Mouse (Mus musculus): Measurements from ENCODE around the gene Glo1. TPM values are rescaled to one million over a fixed set of nuclear protein-coding genes. Genes with fewer than 3 reads are reported as not detected.
A peak's percentile ranks its signal among the peaks of the same experiment; 100 is the strongest.
"Not testable (repeated sequence)": the region's sequence is repeated elsewhere in the genome, so short reads cannot be mapped to it uniquely, and the experiment has no call there.

Glo1 gene
- polyA plus RNA-seq, 1 experiment, result 38.9 TPM

DNA sequence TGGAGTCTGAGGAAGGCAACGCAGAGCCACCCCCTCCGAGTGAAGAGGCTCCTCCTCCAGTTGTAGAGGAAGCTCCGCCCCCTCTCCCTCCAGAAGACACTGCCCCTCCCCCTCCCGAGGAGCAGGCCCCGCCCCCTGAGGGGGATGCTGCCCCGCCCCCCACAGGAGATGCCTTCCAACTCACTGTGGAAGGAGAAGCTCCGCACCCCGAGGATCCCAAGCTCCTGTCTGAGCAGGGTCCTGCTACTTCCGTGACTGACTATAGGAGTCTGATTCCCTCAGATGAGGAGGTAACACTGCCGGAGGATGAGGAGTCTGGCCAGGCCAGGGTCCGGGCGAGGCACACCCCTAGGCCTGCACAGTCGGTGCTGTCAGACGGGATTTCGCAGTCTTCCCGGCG, 8.7 kb upstream of the Glo1 start:
- WGBS, result 67% methylated on average over 17 of the region's 17 CpGs
- Histone ChIP-seq H3K27me3 (ENCODE audit: control insufficient read depth, insufficient read depth, low read length) (no peaks in the 10 kb centered on the region), H3K4me3 (ENCODE audit: low read depth, low read length) (no peak overlapping the region), H3K36me3 (ENCODE audit: control insufficient read depth, insufficient read depth, low read length) (peaks cover 2% of the 10 kb centered on the region; the same call in 1 of the 2 replicates), H3K4me1 (ENCODE audit: control insufficient read depth, insufficient read depth, insufficient read length, low read length) (0 out of 2 replicates have a peak, but pooled peaks cover 3% of the 10 kb centered on the region), H3K27ac (ENCODE audit: insufficient read depth, low read depth, low read length) (no peak overlapping the region)
- TF ChIP-seq POLR2A (IDR thresholded peaks at IDR 0.05; ENCODE audit: low read depth, low read length) (no peak), CTCF (IDR thresholded peaks at IDR 0.05; ENCODE audit: extremely low read depth, insufficient read length, insufficient replicate concordance, low read depth, low read length) (no peak)

DNA sequence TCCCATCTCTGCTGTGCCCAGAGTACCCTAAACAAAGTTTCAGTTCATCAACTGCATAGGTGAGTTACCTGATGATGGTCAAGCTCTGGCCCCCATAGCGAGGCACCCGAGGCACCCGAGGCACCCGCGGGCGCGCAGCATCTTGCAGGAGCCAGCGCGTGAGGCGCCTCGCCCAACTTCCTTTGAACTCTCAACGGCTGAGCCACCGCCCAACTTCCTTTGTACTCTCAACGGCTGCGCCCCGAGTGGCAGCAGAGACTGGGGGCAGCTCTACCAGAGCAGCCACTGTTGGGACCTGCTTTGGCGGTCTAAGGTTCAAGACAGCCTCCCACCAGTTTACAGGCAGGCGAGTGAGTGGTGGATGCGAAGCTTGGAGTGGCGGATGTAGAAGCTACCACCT, 2.5 kb downstream of the Glo1 start, which contains the start of gene Dnah8:
Dnah8 (plus strand) TSS at position 223 of the 400 bp plus-strand sequence.
- H3K27ac ChIP-seq (ENCODE audit: insufficient read depth, low read depth, low read length); H3K4me3 ChIP-seq (ENCODE audit: low read depth, low read length); H3K27me3 ChIP-seq (ENCODE audit: control insufficient read depth, insufficient read depth, low read length); H3K36me3 ChIP-seq (ENCODE audit: control insufficient read depth, insufficient read depth, low read length); H3K4me1 ChIP-seq (ENCODE audit: control insufficient read depth, insufficient read depth, insufficient read length, low read length): not testable (repeated sequence)
- WGBS, result no CpG with 5 or more reads among the region's 20 CpGs

GRCm38 (mm10) chr17:30623200-30623599, 3.5 kb downstream of the Glo1 start:
- H3K27me3 ChIP-seq (ENCODE audit: control insufficient read depth, insufficient read depth, low read length), result no peaks in the 10 kb centered on the region
- WGBS, result 88% methylated on average over 3 of the region's 3 CpGs
- TF ChIP-seq CTCF (IDR thresholded peaks at IDR 0.05; ENCODE audit: extremely low read depth, insufficient read length, insufficient replicate concordance, low read depth, low read length), result no peak
- H3K4me1 ChIP-seq (ENCODE audit: control insufficient read depth, insufficient read depth, insufficient read length, low read length), result peaks cover 3% of the 10 kb centered on the region; the same call in 1 of the 2 replicates
- H3K36me3 ChIP-seq (ENCODE audit: control insufficient read depth, insufficient read depth, low read length), result no peaks in the 10 kb centered on the region
- H3K27ac ChIP-seq (ENCODE audit: insufficient read depth, low read depth, low read length), result no peak overlapping the region
- H3K4me3 ChIP-seq (ENCODE audit: low read depth, low read length), result no peak overlapping the region

- TF ChIP-seq CTCF (IDR thresholded peaks at IDR 0.05; ENCODE audit: extremely low read depth, insufficient read length, insufficient replicate concordance, low read depth, low read length) (peak; percentile 11; the same call in 1 of the 2 replicates), POLR2A (IDR thresholded peaks at IDR 0.05; ENCODE audit: low read depth, low read length) (no peak)
- Histone ChIP-seq H3K36me3 (ENCODE audit: control insufficient read depth, insufficient read depth, low read length) (no peaks in the 10 kb centered on the region), H3K27me3 (ENCODE audit: control insufficient read depth, insufficient read depth, low read length) (no peaks in the 10 kb centered on the region), H3K4me1 (ENCODE audit: control insufficient read depth, insufficient read depth, insufficient read length, low read length) (peaks cover 3% of the 10 kb centered on the region; the same call in 1 of the 2 replicates), H3K4me3 (ENCODE audit: low read depth, low read length) (no peak overlapping the region), H3K27ac (ENCODE audit: insufficient read depth, low read depth, low read length) (no peak overlapping the region)
- 81% methylated on average over 4 of the region's 4 CpGs for WGBS
Observed at GRCm38 (mm10) chr17:30621450-30621849, 5.2 kb downstream of the Glo1 start.

GRCm38 (mm10) chr17:30620548-30620947, 6.1 kb downstream of the Glo1 start:
- Histone ChIP-seq H3K4me3 (ENCODE audit: low read depth, low read length) (no peak overlapping the region), H3K27ac (ENCODE audit: insufficient read depth, low read depth, low read length) (no peak overlapping the region), H3K36me3 (ENCODE audit: control insufficient read depth, insufficient read depth, low read length) (no peaks in the 10 kb centered on the region), H3K4me1 (ENCODE audit: control insufficient read depth, insufficient read depth, insufficient read length, low read length) (peaks cover 3% of the 10 kb centered on the region; the same call in 1 of the 2 replicates), H3K27me3 (ENCODE audit: control insufficient read depth, insufficient read depth, low read length) (no peaks in the 10 kb centered on the region)
- TF ChIP-seq CTCF (IDR thresholded peaks at IDR 0.05; ENCODE audit: extremely low read depth, insufficient read length, insufficient replicate concordance, low read depth, low read length) (no peak), POLR2A (IDR thresholded peaks at IDR 0.05; ENCODE audit: low read depth, low read length) (no peak)
- WGBS, result 12% methylated on average over 2 of the region's 2 CpGs

DNA sequence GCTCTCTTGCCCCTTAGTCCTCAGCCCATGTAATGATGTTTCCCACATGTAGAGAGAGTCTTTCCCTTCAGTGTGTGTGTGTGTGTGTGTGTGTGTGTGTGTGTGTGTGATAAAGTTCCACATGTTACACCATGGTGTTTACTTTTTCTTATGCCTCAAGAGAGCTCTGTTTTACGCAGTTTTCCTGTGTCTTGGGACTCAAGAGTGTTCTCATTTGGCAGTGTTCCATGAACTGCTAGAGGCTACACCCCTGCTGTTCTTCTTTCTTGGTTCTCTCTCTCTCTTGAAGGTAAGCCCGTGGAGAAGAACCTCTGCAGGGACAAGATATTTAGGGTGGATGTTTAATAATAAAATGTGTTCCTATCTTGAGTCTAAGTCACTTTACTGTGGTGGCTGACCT, 7.5 kb downstream of the Glo1 start:
- WGBS, result 18% methylated on average over 2 of the region's 2 CpGs
- Histone ChIP-seq H3K4me3 (ENCODE audit: low read depth, low read length) (no peak overlapping the region), H3K36me3 (ENCODE audit: control insufficient read depth, insufficient read depth, low read length) (no peaks in the 10 kb centered on the region), H3K27me3 (ENCODE audit: control insufficient read depth, insufficient read depth, low read length) (no peaks in the 10 kb centered on the region), H3K4me1 (ENCODE audit: control insufficient read depth, insufficient read depth, insufficient read length, low read length) (peaks cover 3% of the 10 kb centered on the region; the same call in 1 of the 2 replicates), H3K27ac (ENCODE audit: insufficient read depth, low read depth, low read length) (no peak overlapping the region)
- TF ChIP-seq CTCF (IDR thresholded peaks at IDR 0.05; ENCODE audit: extremely low read depth, insufficient read length, insufficient replicate concordance, low read depth, low read length) (no peak), POLR2A (IDR thresholded peaks at IDR 0.05; ENCODE audit: low read depth, low read length) (no peak)

- H3K27me3 ChIP-seq (ENCODE audit: control insufficient read depth, insufficient read depth, low read length), result no peaks in the 10 kb centered on the region
- no peak overlapping the region for H3K4me3 ChIP-seq (ENCODE audit: low read depth, low read length)
- WGBS, result 53% methylated on average over 3 of the region's 3 CpGs
- no peak for TF ChIP-seq POLR2A (IDR thresholded peaks at IDR 0.05; ENCODE audit: low read depth, low read length)
- TF ChIP-seq CTCF (IDR thresholded peaks at IDR 0.05; ENCODE audit: extremely low read depth, insufficient read length, insufficient replicate concordance, low read depth, low read length), result no peak
- no peak overlapping the region for H3K27ac ChIP-seq (ENCODE audit: insufficient read depth, low read depth, low read length)
- no peaks in the 10 kb centered on the region for H3K36me3 ChIP-seq (ENCODE audit: control insufficient read depth, insufficient read depth, low read length)
- peaks cover 3% of the 10 kb centered on the region; the same call in 1 of the 2 replicates for H3K4me1 ChIP-seq (ENCODE audit: control insufficient read depth, insufficient read depth, insufficient read length, low read length)
Observed at GRCm38 (mm10) chr17:30618136-30618891, 8.4 kb downstream of the Glo1 start.
